Mouse (Mus musculus): Measurements from ENCODE around the gene Ap2a1. TPM values are rescaled to one million over a fixed set of nuclear protein-coding genes. Genes with fewer than 3 reads are reported as not detected.
A peak's percentile ranks its signal among the peaks of the same experiment; 100 is the strongest.

Ap2a1 gene
- polyA plus RNA-seq, 1 experiment from 2014 or later = 71.9 TPM

DNA sequence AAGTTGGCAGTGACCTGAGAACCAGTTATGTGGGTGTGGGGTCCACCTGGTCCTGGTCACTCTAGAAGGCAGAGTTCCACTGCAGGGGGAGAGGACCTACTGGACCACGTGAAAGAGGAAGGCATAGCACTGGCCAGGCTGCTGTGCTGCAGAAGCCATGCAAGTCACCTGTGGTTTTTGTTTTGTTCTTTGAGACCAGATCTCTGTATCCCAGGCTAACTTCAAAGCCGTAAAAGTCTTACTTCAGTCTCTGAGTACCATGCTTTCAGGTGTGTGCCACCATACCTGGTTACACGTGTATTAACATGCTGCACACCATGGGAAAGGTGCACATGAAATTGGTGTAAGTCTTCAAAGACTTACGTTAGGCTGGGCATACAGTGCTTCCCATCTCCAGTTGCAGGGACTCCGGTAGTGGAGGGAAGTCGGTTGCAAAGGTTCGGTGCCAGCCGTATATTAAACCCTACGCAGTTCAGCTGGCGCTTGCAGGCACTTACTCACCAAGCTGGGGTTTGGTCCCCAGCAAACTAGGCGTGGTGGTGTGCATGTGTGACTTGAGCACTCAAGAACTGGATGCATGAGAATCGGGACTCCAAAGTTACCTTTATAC lies 77.6 kb downstream of the Ap2a1 start:
- H3K27me3 ChIP-seq = no peaks in the 10 kb centered on the region
- H3K9me3 ChIP-seq = no peaks in the 10 kb centered on the region
- H3K36me3 ChIP-seq = peaks cover 23% of the 10 kb centered on the region
- H3K4me1 ChIP-seq = peaks cover 69% of the 10 kb centered on the region
- peak overlapping the region; percentile 72; the same call in 1 of the 2 replicates for H3K4me3 ChIP-seq
- no peak for ATAC-seq (ENCODE audit: insufficient number of reproducible peaks, low FRiP score, low TSS enrichment, low read depth)
- WGBS = 88% methylated on average over 12 of the region's 12 CpGs
- H3K9ac ChIP-seq = no peak overlapping the region
- no peak overlapping the region for H3K4me2 ChIP-seq
- no peak overlapping the region for H3K27ac ChIP-seq

DNA sequence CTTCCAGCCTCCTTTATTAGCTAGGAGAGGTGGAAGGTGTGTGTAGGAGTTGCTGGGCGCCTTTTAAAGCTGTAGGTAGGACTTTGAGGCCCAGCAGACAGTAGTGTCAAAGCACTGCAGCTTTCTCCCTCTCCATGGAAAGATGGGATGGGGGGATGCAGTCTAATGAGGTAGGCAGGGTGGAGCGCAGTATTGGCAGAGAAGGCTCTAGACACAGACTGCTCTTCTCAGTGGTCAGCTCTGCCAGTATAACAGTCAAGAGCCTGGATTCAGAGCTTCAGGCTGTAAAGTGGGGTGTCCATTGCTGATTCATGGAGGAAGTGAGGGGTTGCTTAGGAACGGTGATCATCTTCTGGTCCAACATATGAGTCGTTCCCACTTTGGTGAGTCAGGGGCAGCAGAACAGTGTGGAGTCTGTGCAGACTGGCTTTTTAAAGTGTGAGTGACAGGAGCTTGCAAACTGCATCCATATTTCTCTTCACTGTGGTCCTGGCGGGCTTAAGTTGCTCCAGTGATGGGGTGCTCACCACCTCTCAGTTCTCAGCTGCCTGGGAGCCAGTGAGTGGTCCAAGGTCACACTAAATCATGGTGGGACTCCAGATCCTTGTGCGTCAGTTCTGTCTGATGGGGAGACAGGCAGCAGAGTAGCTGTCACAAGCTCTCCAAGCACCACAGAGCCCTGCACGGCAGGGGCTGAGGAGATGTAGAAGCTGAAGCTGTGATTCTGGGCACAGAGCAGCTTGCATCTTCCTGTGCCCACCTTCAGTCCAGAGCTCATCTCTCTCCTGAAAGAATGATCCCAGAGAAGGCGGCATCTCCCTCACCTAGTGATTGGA lies 78.3 kb downstream of the Ap2a1 start:
- WGBS = 76% methylated on average over 8 of the region's 8 CpGs
- peak overlapping the region; percentile 100 for H3K27ac ChIP-seq
- H3K9me3 ChIP-seq = no peaks in the 10 kb centered on the region
- ATAC-seq (ENCODE audit: insufficient number of reproducible peaks, low FRiP score, low TSS enrichment, low read depth) = no peak
- no peaks in the 10 kb centered on the region for H3K27me3 ChIP-seq
- peak overlapping the region; percentile 72 for H3K4me3 ChIP-seq
- peak overlapping the region; percentile 64 for H3K9ac ChIP-seq
- peak overlapping the region; percentile 84 for H3K4me2 ChIP-seq
- H3K4me1 ChIP-seq = peaks cover 66% of the 10 kb centered on the region
- H3K36me3 ChIP-seq = peaks cover 30% of the 10 kb centered on the region

Other genes with a start within 250 kb of the Ap2a1 start
- gene Izumo2, start 220.8 kb downstream of the Ap2a1 start, polyA plus RNA-seq (2015; fragmentation: Nextera tagmentation; extraction: Ambion mirVana) = not detected in 2 replicates
- 30.4 and 30.8 TPM in 2 replicates for gene Vrk3, start 181.1 kb downstream of the Ap2a1 start, polyA plus RNA-seq (2015; fragmentation: Nextera tagmentation; extraction: Ambion mirVana)
- gene Zfp473, start 178.4 kb downstream of the Ap2a1 start, polyA plus RNA-seq (2015; fragmentation: Nextera tagmentation; extraction: Ambion mirVana) = 1.7 TPM in 2 replicates
- 83.6 and 88.0 TPM in 2 replicates for gene Nup62, start 113.4 kb downstream of the Ap2a1 start, polyA plus RNA-seq (2015; fragmentation: Nextera tagmentation; extraction: Ambion mirVana)
- gene Il4i1, start 113.1 kb downstream of the Ap2a1 start, polyA plus RNA-seq (2015; fragmentation: Nextera tagmentation; extraction: Ambion mirVana) = 1.0 and 1.6 TPM in 2 replicates
- gene Atf5, start 112.8 kb downstream of the Ap2a1 start, polyA plus RNA-seq (2015; fragmentation: Nextera tagmentation; extraction: Ambion mirVana) = 5.7 and 6.2 TPM in 2 replicates
- 118 and 124 TPM in 2 replicates for gene Akt1s1, start 80.5 kb downstream of the Ap2a1 start, polyA plus RNA-seq (2015; fragmentation: Nextera tagmentation; extraction: Ambion mirVana)
- gene Tbc1d17, start 80.4 kb downstream of the Ap2a1 start, polyA plus RNA-seq (2015; fragmentation: Nextera tagmentation; extraction: Ambion mirVana) = 82.6 and 89.6 TPM in 2 replicates
- 29.7 and 29.8 TPM in 2 replicates for gene Pnkp, start 72.4 kb downstream of the Ap2a1 start, polyA plus RNA-seq (2015; fragmentation: Nextera tagmentation; extraction: Ambion mirVana)
- 286 and 373 TPM in 2 replicates for gene Ptov1, start 59.7 kb downstream of the Ap2a1 start, polyA plus RNA-seq (2015; fragmentation: Nextera tagmentation; extraction: Ambion mirVana)
- 103 and 109 TPM in 2 replicates for gene Med25, start 36.8 kb downstream of the Ap2a1 start, polyA plus RNA-seq (2015; fragmentation: Nextera tagmentation; extraction: Ambion mirVana)
- 22.8 and 24.2 TPM in 2 replicates for gene Fuz, start 33.4 kb downstream of the Ap2a1 start, polyA plus RNA-seq (2015; fragmentation: Nextera tagmentation; extraction: Ambion mirVana)
- gene Tsks, start 13.7 kb upstream of the Ap2a1 start, polyA plus RNA-seq (2015; fragmentation: Nextera tagmentation; extraction: Ambion mirVana) = 0.17 TPM in 1 of 2 replicates, not detected in the other
- gene Cpt1c, start 45.4 kb upstream of the Ap2a1 start, polyA plus RNA-seq (2015; fragmentation: Nextera tagmentation; extraction: Ambion mirVana) = 27.9 and 28.3 TPM in 2 replicates
- 408 and 429 TPM in 2 replicates for gene Prmt1, start 57.1 kb upstream of the Ap2a1 start, polyA plus RNA-seq (2015; fragmentation: Nextera tagmentation; extraction: Ambion mirVana)
- 101 and 105 TPM in 2 replicates for gene Irf3, start 68.2 kb upstream of the Ap2a1 start, polyA plus RNA-seq (2015; fragmentation: Nextera tagmentation; extraction: Ambion mirVana)
- gene Bcl2l12, start 69.2 kb upstream of the Ap2a1 start, polyA plus RNA-seq (2015; fragmentation: Nextera tagmentation; extraction: Ambion mirVana) = 58.8 and 59.4 TPM in 2 replicates
- gene Scaf1, start 86.9 kb upstream of the Ap2a1 start, polyA plus RNA-seq (2015; fragmentation: Nextera tagmentation; extraction: Ambion mirVana) = 34.8 TPM in 2 replicates
- gene Rras, start 88.5 kb upstream of the Ap2a1 start, polyA plus RNA-seq (2015; fragmentation: Nextera tagmentation; extraction: Ambion mirVana) = 44.9 and 49.1 TPM in 2 replicates
- gene Prr12, start 123.4 kb upstream of the Ap2a1 start, polyA plus RNA-seq (2015; fragmentation: Nextera tagmentation; extraction: Ambion mirVana) = 9.3 and 11.5 TPM in 2 replicates
- 63.0 and 70.3 TPM in 2 replicates for gene Nosip, start 132.9 kb upstream of the Ap2a1 start, polyA plus RNA-seq (2015; fragmentation: Nextera tagmentation; extraction: Ambion mirVana)
- 23.1 and 25.1 TPM in 2 replicates for gene Prrg2, start 133.2 kb upstream of the Ap2a1 start, polyA plus RNA-seq (2015; fragmentation: Nextera tagmentation; extraction: Ambion mirVana)
- gene Rcn3, start 162.7 kb upstream of the Ap2a1 start, polyA plus RNA-seq (2015; fragmentation: Nextera tagmentation; extraction: Ambion mirVana) = 653 and 714 TPM in 2 replicates
- gene Fcgrt, start 174.4 kb upstream of the Ap2a1 start, polyA plus RNA-seq (2015; fragmentation: Nextera tagmentation; extraction: Ambion mirVana) = 99.7 and 121 TPM in 2 replicates
- 1,215 and 1,484 TPM in 2 replicates for gene Rps11, start 194.9 kb upstream of the Ap2a1 start, polyA plus RNA-seq (2015; fragmentation: Nextera tagmentation; extraction: Ambion mirVana)
- 1,220 and 1,390 TPM in 2 replicates for gene Rpl13a, start 199.3 kb upstream of the Ap2a1 start, polyA plus RNA-seq (2015; fragmentation: Nextera tagmentation; extraction: Ambion mirVana)
- 0.65 TPM in 1 of 2 replicates, not detected in the other for gene Gm45713, start 206.7 kb upstream of the Ap2a1 start, polyA plus RNA-seq (2015; fragmentation: Nextera tagmentation; extraction: Ambion mirVana)
- 2.1 and 2.7 TPM in 2 replicates for gene Flt3l, start 206.9 kb upstream of the Ap2a1 start, polyA plus RNA-seq (2015; fragmentation: Nextera tagmentation; extraction: Ambion mirVana)
- 76.3 and 84.6 TPM in 2 replicates for gene Pih1d1, start 224.8 kb upstream of the Ap2a1 start, polyA plus RNA-seq (2015; fragmentation: Nextera tagmentation; extraction: Ambion mirVana)
- gene Aldh16a1, start 225.1 kb upstream of the Ap2a1 start, polyA plus RNA-seq (2015; fragmentation: Nextera tagmentation; extraction: Ambion mirVana) = 44.1 and 49.1 TPM in 2 replicates
- gene Slc17a7, start 234.5 kb upstream of the Ap2a1 start, polyA plus RNA-seq (2015; fragmentation: Nextera tagmentation; extraction: Ambion mirVana) = 0.12 and 0.24 TPM in 2 replicates

Data from limb, embryonic 15.5 days (tissue).